ENCODE assay signal across 7 mouse cellular contexts in genomic region chr7:27474490-27474954, GRCm38 (mm10). TPM values are rescaled to one million over a fixed set of nuclear protein-coding genes. Genes with fewer than 3 reads are reported as not detected.
A peak's percentile ranks its signal among the peaks of the same experiment; 100 is the strongest.
DNase-seq lines count a peak whose midpoint lies in the region; ATAC-seq lines count a peak whose summit lies in the region.

No protein-coding gene starts in this region.

- ATAC-seq in granulocyte monocyte progenitor cell, adult 5-6 weeks (replicated peaks; ENCODE audit: poor library complexity, severe bottlenecking) = peak; percentile 74
- peak; percentile 94 for ATAC-seq in midbrain, embryonic 13.5 days

- H3K36me3 ChIP-seq in embryonic facial prominence, embryonic 10.5 days (replicated peaks) = peaks cover 28% of the 10 kb centered on the region
- peaks cover 28% of the 10 kb centered on the region for H3K36me3 ChIP-seq in limb, embryonic 10.5 days
- H3K36me3 ChIP-seq in midbrain, embryonic 13.5 days = peaks cover 15% of the 10 kb centered on the region

- H3K27me3 ChIP-seq in embryonic facial prominence, embryonic 10.5 days (replicated peaks; ENCODE audit: low read depth, poor library complexity, severe bottlenecking) = no peaks in the 10 kb centered on the region
- H3K27me3 ChIP-seq in limb, embryonic 10.5 days (ENCODE audit: low read depth, poor library complexity, severe bottlenecking) = no peaks in the 10 kb centered on the region
- H3K27me3 ChIP-seq in midbrain, embryonic 13.5 days = no peaks in the 10 kb centered on the region

- H3K27ac ChIP-seq in embryonic facial prominence, embryonic 10.5 days (replicated peaks) = peak overlapping the region; percentile 91
- H3K27ac ChIP-seq in limb, embryonic 10.5 days = peak overlapping the region; percentile 91
- H3K27ac ChIP-seq in midbrain, embryonic 13.5 days = peak overlapping the region; percentile 88

- no peaks in the 10 kb centered on the region for H3K9me3 ChIP-seq in embryonic facial prominence, embryonic 10.5 days
- no peaks in the 10 kb centered on the region for H3K9me3 ChIP-seq in limb, embryonic 10.5 days (replicated peaks)
- no peaks in the 10 kb centered on the region for H3K9me3 ChIP-seq in midbrain, embryonic 13.5 days

- WGBS in embryonic facial prominence, embryonic 10.5 days = under 1% methylated on average over 23 of the region's 23 CpGs
- under 1% methylated on average over 23 of the region's 23 CpGs for WGBS in limb, embryonic 10.5 days
- WGBS in midbrain, embryonic 13.5 days = 0% methylated on average over 23 of the region's 23 CpGs

- peak overlapping the region; percentile 69 for H3K9ac ChIP-seq in midbrain, embryonic 13.5 days (replicated peaks)

- H3K4me3 ChIP-seq in embryonic facial prominence, embryonic 10.5 days = peak overlapping the region; percentile 79
- H3K4me3 ChIP-seq in limb, embryonic 10.5 days = peak overlapping the region; percentile 82
- peak overlapping the region; percentile 66 for H3K4me3 ChIP-seq in midbrain, embryonic 13.5 days (replicated peaks)

- DNase-seq in adrenal gland, postnatal 10 days = peak; percentile 99
- peak; percentile 97 for DNase-seq in embryonic facial prominence, embryonic 10.5 days (ENCODE audit: low spot score)
- peak; percentile 100 for DNase-seq in kidney, adult 11 months
- peak; percentile 94 for DNase-seq in limb, embryonic 10.5 days (ENCODE audit: low spot score)
- peak; percentile 94 for DNase-seq in spleen, adult 12 weeks (ENCODE audit: low spot score)

- H3K4me1 ChIP-seq in embryonic facial prominence, embryonic 10.5 days = peaks cover 15% of the 10 kb centered on the region
- peaks cover 20% of the 10 kb centered on the region for H3K4me1 ChIP-seq in limb, embryonic 10.5 days
- H3K4me1 ChIP-seq in midbrain, embryonic 13.5 days (replicated peaks) = peaks cover 7% of the 10 kb centered on the region; the same call in 1 of the 2 replicates

- H3K4me2 ChIP-seq in midbrain, embryonic 13.5 days (replicated peaks) = peak overlapping the region; percentile 78

RNA-seq across cellular contexts. Expression of gene Sertad3, which starts 1.0 kb away (rescaled TPM):
- total RNA-seq in adrenal gland, postnatal 10 days (2021) = 10 to 100 TPM; 13.5 to 15.6 TPM
- polyA plus RNA-seq in embryonic facial prominence, embryonic 10.5 days (2016; fragmentation: Nextera tagmentation; extraction: Ambion mirVana) = 26.2 and 26.5 TPM in 2 replicates
- total RNA-seq in granulocyte monocyte progenitor cell, adult 5-6 weeks (2014; fragmentation: Nextera tagmentation) = 4.6 and 5.3 TPM in 2 replicates
- total RNA-seq in granulocyte monocyte progenitor cell, adult 5-6 weeks (2017) = 5.1 and 7.9 TPM in 2 replicates
- polyA plus RNA-seq in limb, embryonic 10.5 days (2016; fragmentation: Nextera tagmentation; extraction: Ambion mirVana) = 20.1 and 29.7 TPM in 2 replicates
- polyA plus RNA-seq in midbrain, embryonic 13.5 days (2015; fragmentation: Nextera tagmentation; extraction: Ambion mirVana) = 12.4 and 12.6 TPM in 2 replicates

RNA-seq across cellular contexts. Expression of gene Sertad1, which starts 12.2 kb away (rescaled TPM):
- 10 to 100 TPM; 19.0 to 27.9 TPM for total RNA-seq in adrenal gland, postnatal 10 days (2021)
- polyA plus RNA-seq in embryonic facial prominence, embryonic 10.5 days (2016; fragmentation: Nextera tagmentation; extraction: Ambion mirVana) = 24.0 and 25.1 TPM in 2 replicates
- total RNA-seq in granulocyte monocyte progenitor cell, adult 5-6 weeks (2014; fragmentation: Nextera tagmentation) = 1.9 and 2.2 TPM in 2 replicates
- 3.7 and 8.9 TPM in 2 replicates for total RNA-seq in granulocyte monocyte progenitor cell, adult 5-6 weeks (2017)
- polyA plus RNA-seq in limb, embryonic 10.5 days (2016; fragmentation: Nextera tagmentation; extraction: Ambion mirVana) = 25.0 and 29.8 TPM in 2 replicates
- polyA plus RNA-seq in midbrain, embryonic 13.5 days (2015; fragmentation: Nextera tagmentation; extraction: Ambion mirVana) = 8.2 and 8.5 TPM in 2 replicates

RNA-seq across cellular contexts. Expression of gene Prx, which starts 24.6 kb away (rescaled TPM):
- total RNA-seq in adrenal gland, postnatal 10 days (2021) = 1 to 10 TPM; 3.3 to 5.1 TPM
- polyA plus RNA-seq in embryonic facial prominence, embryonic 10.5 days (2016; fragmentation: Nextera tagmentation; extraction: Ambion mirVana) = 3.8 and 4.2 TPM in 2 replicates
- 0.13 and 1.4 TPM in 2 replicates for total RNA-seq in granulocyte monocyte progenitor cell, adult 5-6 weeks (2014; fragmentation: Nextera tagmentation)
- total RNA-seq in granulocyte monocyte progenitor cell, adult 5-6 weeks (2017) = 0.52 and 0.62 TPM in 2 replicates
- polyA plus RNA-seq in limb, embryonic 10.5 days (2016; fragmentation: Nextera tagmentation; extraction: Ambion mirVana) = 3.5 and 4.3 TPM in 2 replicates
- polyA plus RNA-seq in midbrain, embryonic 13.5 days (2015; fragmentation: Nextera tagmentation; extraction: Ambion mirVana) = 1.2 and 1.6 TPM in 2 replicates

RNA-seq across cellular contexts. Expression of gene Blvrb, which starts 26.7 kb away (rescaled TPM):
- total RNA-seq in adrenal gland, postnatal 10 days (2021) = 10 to 100 TPM; 83.4 TPM
- 31.9 and 35.2 TPM in 2 replicates for polyA plus RNA-seq in embryonic facial prominence, embryonic 10.5 days (2016; fragmentation: Nextera tagmentation; extraction: Ambion mirVana)
- total RNA-seq in granulocyte monocyte progenitor cell, adult 5-6 weeks (2014; fragmentation: Nextera tagmentation) = 10.4 and 12.2 TPM in 2 replicates
- 6.2 and 8.6 TPM in 2 replicates for total RNA-seq in granulocyte monocyte progenitor cell, adult 5-6 weeks (2017)
- polyA plus RNA-seq in limb, embryonic 10.5 days (2016; fragmentation: Nextera tagmentation; extraction: Ambion mirVana) = 33.3 and 34.9 TPM in 2 replicates
- polyA plus RNA-seq in midbrain, embryonic 13.5 days (2015; fragmentation: Nextera tagmentation; extraction: Ambion mirVana) = 14.8 and 16.1 TPM in 2 replicates

RNA-seq across cellular contexts. Expression of gene Sptbn4, which starts 27.0 kb away (rescaled TPM):
- total RNA-seq in adrenal gland, postnatal 10 days (2021) = under 1 TPM; 0.70 to 0.81 TPM
- polyA plus RNA-seq in embryonic facial prominence, embryonic 10.5 days (2016; fragmentation: Nextera tagmentation; extraction: Ambion mirVana) = 0.19 and 0.35 TPM in 2 replicates
- 0.19 TPM in 1 of 2 replicates, not detected in the other for total RNA-seq in granulocyte monocyte progenitor cell, adult 5-6 weeks (2014; fragmentation: Nextera tagmentation)
- total RNA-seq in granulocyte monocyte progenitor cell, adult 5-6 weeks (2017) = 0.09 TPM in 1 of 2 replicates, not detected in the other
- 0.15 and 0.19 TPM in 2 replicates for polyA plus RNA-seq in limb, embryonic 10.5 days (2016; fragmentation: Nextera tagmentation; extraction: Ambion mirVana)
- polyA plus RNA-seq in midbrain, embryonic 13.5 days (2015; fragmentation: Nextera tagmentation; extraction: Ambion mirVana) = 1.1 and 2.2 TPM in 2 replicates

Comparison
In these comparisons a context has a peak if more than half of its experiments do, and no peak if none do; other contexts are left out.
1. Peak in every context shown above with its lines: DNase-seq, ATAC-seq, H3K4me3 ChIP-seq and H3K27ac ChIP-seq.